Mouse (Mus musculus) spleen, postnatal 4 days (tissue): ENCODE data around the gene Clvs2.

ENCODE experiments used
- DNase-seq, 2 experiments: peaks; one replicate each; pipeline ENCODE4 v3.0.0; 2022; ENCODE audit warnings: low spot score in 2 of 2

Gene Clvs2

DNA sequence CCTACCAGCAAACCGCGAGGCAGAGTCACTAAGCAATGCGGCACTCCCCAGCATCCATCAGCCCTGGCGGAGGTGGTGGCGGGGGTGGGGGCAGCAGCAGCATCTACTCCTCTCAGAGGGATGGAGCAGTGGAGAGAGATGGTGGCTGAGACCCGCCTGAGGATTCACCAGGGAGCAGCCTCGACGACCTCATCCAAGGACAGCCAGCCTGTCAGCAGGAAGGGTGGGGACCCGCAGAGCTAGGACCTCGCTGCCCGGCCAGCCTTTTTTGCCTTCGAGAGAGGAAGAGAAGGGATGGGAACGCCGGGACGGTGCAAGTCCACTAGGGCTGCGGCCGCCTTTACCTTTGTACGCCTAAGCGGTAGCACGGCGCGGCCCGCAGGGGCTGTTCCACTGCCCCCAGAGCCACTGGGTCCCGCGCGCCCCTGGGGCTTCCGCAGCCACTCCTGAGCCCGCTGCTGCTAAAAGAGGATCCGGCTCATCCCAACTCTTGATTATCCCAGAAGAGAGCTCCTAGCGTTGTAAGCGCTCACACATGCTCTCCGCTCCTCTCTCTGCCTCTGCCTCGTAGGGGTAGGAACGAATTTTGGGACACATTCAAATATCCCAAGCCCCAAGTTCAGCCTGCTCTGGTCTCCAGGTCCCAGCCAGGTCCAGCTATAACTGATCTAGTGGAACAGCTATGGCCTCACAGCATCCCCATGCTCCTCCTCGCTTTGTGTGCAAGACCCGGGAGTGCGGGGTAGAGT is at the start of gene Clvs2:
Clvs2 (minus strand) TSS at position 639 of the 749 bp plus-strand sequence.
- peak; percentile 14 to 66 for DNase-seq

DNA sequence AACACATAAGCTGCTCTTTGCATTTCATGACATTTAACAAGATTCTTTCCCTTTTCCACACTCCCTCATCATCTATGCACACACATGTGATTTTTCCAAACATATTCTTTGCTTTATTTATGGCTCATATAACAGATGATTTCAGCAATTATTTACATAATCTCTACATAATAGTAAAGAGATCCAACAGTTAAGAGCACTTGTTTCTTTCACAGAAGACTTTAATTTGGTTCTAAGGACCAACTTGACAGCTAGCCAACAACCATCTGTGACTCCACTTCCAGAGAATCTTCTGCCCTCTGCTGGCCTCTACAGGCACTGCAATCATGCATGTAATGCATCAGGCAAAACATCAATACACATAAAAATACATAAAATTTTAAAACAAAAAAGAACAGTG is 28.6 kb upstream of the Clvs2 start:
- DNase-seq = no peak

- DNase-seq = no peak
Measured at GRCm38 (mm10) chr10:33623577-33623991, 985 bp downstream of the Clvs2 start.

- DNase-seq = no peak
Measured at GRCm38 (mm10) chr10:33622700-33623099, 1.9 kb downstream of the Clvs2 start.

DNA sequence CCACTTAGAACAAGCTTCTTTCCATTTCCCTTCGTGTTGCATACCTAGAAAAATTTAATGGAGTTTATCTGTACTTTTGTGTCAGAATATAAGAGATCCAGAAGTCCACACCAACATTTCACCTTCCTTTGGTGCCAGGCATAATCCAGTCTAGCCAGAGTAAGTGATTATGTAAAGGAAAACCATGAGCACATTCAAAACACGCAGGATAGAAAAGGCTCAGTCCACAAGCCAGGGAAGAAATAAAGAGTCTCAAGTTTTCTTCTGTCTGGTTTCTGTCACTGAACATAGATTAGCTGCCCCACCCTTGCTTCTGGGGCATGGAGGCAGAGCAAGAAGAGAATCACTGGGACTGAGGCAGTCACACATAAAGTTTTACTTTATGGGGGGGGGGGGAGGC is 8.4 kb downstream of the Clvs2 start:
- no peak for DNase-seq

- DNase-seq = no peak
Measured at GRCm38 (mm10) chr10:33613197-33613596, 11.4 kb downstream of the Clvs2 start.

DNA sequence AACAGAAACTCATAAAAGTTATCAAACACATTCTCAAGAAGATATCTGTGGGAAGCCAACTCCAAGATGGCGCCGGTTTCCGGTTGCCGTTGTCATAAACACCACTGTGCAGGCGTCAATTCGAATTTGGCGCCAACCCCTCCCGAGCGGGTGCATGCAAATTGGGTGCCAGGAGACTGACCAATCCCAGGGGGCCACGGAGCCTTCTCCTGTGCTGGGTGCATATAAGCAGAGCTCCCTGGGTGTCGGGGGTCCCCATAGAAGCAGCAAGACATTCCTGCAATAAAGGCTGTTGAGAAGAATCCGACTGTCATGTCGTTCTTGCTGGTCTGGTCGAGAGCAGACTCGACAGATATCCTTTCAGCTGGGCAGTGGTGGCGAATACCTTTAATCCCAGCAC is 31.8 kb downstream of the Clvs2 start:
- peak; percentile 13 to 63 for DNase-seq

GRCm38 (mm10) chr10:33588800-33589199 is 35.8 kb downstream of the Clvs2 start:
- no peak for DNase-seq

DNA sequence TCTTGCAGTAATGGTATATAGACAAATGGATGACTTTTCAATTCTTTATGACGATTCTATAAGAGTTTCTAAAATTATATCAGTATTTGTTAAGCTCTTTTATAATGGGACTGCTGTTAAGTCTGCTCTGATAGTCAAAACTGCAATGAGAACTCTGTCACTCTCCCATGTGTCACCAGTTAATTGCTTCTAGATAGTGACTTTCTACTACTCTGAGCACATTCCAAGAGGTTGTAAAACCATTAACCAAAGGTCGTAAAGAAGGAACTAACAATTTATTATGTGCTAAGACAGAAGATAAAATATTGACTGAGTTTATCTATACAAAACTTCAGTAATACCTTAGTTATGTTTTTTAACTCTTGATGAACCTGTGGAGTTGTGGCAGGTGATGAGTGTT is 37.5 kb downstream of the Clvs2 start:
- DNase-seq = no peak

GRCm38 (mm10) chr10:33558081-33558480 is 66.5 kb downstream of the Clvs2 start:
- no peak for DNase-seq

DNA sequence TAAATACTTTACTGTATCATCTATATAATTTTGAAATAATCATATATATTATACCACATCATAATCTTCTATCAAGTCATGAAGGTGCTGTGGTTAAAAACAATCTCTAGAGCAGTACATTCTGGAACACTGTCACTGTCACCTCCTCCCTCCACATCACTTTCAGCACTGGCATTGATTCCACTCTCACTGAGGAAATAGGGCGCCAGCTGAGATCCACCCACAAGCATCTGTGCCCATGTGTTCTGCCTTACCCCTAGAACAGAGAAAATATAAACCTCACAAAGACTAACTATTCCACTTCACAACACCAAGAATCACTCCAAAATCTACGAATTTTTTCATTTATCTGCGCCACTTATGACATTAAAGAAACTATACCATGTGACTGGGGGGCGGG is 84.2 kb downstream of the Clvs2 start:
- DNase-seq = no peak
